Mouse (Mus musculus): ENCODE data around the gene Apol9b. TPM values are rescaled to one million over a fixed set of nuclear protein-coding genes. Genes with fewer than 3 reads are reported as not detected.

Gene Apol9b
- polyA plus RNA-seq, 1 experiment from 2014 or later: 0.16 TPM

DNA sequence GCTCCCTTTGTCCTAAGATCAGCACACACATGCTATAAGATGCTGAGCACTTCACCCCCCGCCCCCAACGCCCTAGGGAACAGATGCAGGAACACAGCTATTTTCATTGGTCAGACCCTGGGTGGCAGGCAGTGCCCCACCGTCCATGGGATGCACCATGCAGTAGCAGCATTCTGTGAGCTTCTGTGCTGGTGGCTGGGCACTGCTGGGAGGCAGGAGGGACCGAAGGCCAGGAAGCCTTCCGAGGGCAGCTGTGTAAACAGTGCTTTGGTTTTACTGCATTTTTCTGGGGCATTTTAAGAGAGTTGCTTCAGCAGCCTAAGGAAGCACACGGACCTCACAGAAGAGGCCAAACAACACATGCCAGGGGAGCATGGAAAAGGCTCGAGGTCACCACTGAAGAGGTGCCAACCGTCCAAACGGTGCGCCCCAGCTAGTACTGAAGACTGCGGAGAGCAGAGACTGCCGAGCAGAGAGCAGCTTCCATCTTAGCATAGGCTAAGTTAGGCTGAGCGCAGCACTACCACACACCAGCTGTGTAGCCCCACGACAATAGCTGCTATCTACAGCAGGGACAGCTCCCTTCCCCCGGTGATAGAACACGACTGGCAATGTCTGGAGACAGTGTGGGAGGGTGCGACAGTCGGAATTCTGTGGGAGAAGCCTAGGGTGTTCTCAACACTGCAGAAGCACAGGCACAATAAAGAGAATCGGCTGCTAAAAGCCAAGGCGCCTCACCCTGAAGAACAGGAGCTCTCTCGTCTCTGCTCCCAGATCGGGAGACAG lies 55.4 kb downstream of the Apol9b start:
- Histone ChIP-seq H3K4me2 (ENCODE audit: low read depth, low read length) (no peak overlapping the region), H3K9me3 (ENCODE audit: control insufficient read depth, low read length) (no peaks in the 10 kb centered on the region), H3K36me3 (ENCODE audit: control insufficient read depth, insufficient read depth, low read length) (peaks cover 48% of the 10 kb centered on the region), H3K4me1 (ENCODE audit: control insufficient read depth, insufficient read depth, low read length) (no peaks in the 10 kb centered on the region), H3K27ac (ENCODE audit: low read depth, low read length) (no peak overlapping the region), H3K9ac (replicated peaks; ENCODE audit: low read depth, low read length) (no peak overlapping the region), H3K27me3 (ENCODE audit: control insufficient read depth, insufficient read depth, low read length) (no peaks in the 10 kb centered on the region), H3K4me3 (ENCODE audit: low read depth, low read length) (no peak overlapping the region)
- 78% methylated on average over 22 of the region's 22 CpGs for WGBS
- no peak for ATAC-seq (ENCODE audit: low read depth)

- no peaks in the 10 kb centered on the region for H3K9me3 ChIP-seq (ENCODE audit: control insufficient read depth, low read length)
- H3K9ac ChIP-seq (replicated peaks; ENCODE audit: low read depth, low read length): no peak overlapping the region
- H3K36me3 ChIP-seq (ENCODE audit: control insufficient read depth, insufficient read depth, low read length): peaks cover 53% of the 10 kb centered on the region
- no peak overlapping the region for H3K27ac ChIP-seq (ENCODE audit: low read depth, low read length)
- no peak overlapping the region for H3K4me3 ChIP-seq (ENCODE audit: low read depth, low read length)
- no peaks in the 10 kb centered on the region for H3K4me1 ChIP-seq (ENCODE audit: control insufficient read depth, insufficient read depth, low read length)
- WGBS: 92% methylated on average over 1 of the region's 1 CpGs
- H3K27me3 ChIP-seq (ENCODE audit: control insufficient read depth, insufficient read depth, low read length): no peaks in the 10 kb centered on the region
- ATAC-seq (ENCODE audit: low read depth): no peak
- no peak overlapping the region for H3K4me2 ChIP-seq (ENCODE audit: low read depth, low read length)
Measured at GRCm38 (mm10) chr15:77785807-77786206, 57.0 kb downstream of the Apol9b start.

Other genes with a start within 250 kb of the Apol9b start
- gene Apol11a, start 220.8 kb upstream of the Apol9b start, polyA plus RNA-seq (2014; fragmentation: Nextera tagmentation; extraction: Ambion mirVana): not detected in 2 replicates
- gene Apol7c, start 195.7 kb upstream of the Apol9b start, polyA plus RNA-seq (2014; fragmentation: Nextera tagmentation; extraction: Ambion mirVana): not detected in 2 replicates
- not detected in 2 replicates for gene 1700025B11Rik, start 167.1 kb upstream of the Apol9b start, polyA plus RNA-seq (2014; fragmentation: Nextera tagmentation; extraction: Ambion mirVana)
- not detected in 2 replicates for gene Apol10b, start 132.9 kb upstream of the Apol9b start, polyA plus RNA-seq (2014; fragmentation: Nextera tagmentation; extraction: Ambion mirVana)
- gene Gm36245, start 129.8 kb upstream of the Apol9b start, polyA plus RNA-seq (2014; fragmentation: Nextera tagmentation; extraction: Ambion mirVana): not detected in 2 replicates
- not detected in 2 replicates for gene Apol11b, start 85.8 kb upstream of the Apol9b start, polyA plus RNA-seq (2014; fragmentation: Nextera tagmentation; extraction: Ambion mirVana)
- gene Apol7e, start 30.2 kb upstream of the Apol9b start, polyA plus RNA-seq (2014; fragmentation: Nextera tagmentation; extraction: Ambion mirVana): not detected in 2 replicates
- 0.07 TPM in 1 of 2 replicates, not detected in the other for gene Apol8, start 28.0 kb downstream of the Apol9b start, polyA plus RNA-seq (2014; fragmentation: Nextera tagmentation; extraction: Ambion mirVana)
- gene Myh9, start 113.1 kb downstream of the Apol9b start, polyA plus RNA-seq (2014; fragmentation: Nextera tagmentation; extraction: Ambion mirVana): 9.5 and 13.8 TPM in 2 replicates
- gene Txn2, start 200.0 kb downstream of the Apol9b start, polyA plus RNA-seq (2014; fragmentation: Nextera tagmentation; extraction: Ambion mirVana): 208 and 212 TPM in 2 replicates
- 9.0 and 11.2 TPM in 2 replicates for gene Foxred2, start 227.7 kb downstream of the Apol9b start, polyA plus RNA-seq (2014; fragmentation: Nextera tagmentation; extraction: Ambion mirVana)
- 177 TPM in 2 replicates for gene Eif3d, start 241.8 kb downstream of the Apol9b start, polyA plus RNA-seq (2014; fragmentation: Nextera tagmentation; extraction: Ambion mirVana)